Mouse (Mus musculus) stomach, embryonic 15.5 days (tissue): ENCODE results near the gene Antxr1. TPM values are rescaled to one million over a fixed set of nuclear protein-coding genes. Genes with fewer than 3 reads are reported as not detected.
A peak's percentile ranks its signal among the peaks of the same experiment; 100 is the strongest.

ENCODE experiments used
- ATAC-seq: fragments of 200-750 bp; cut with Nextera tagmentation; 2 replicates; pipeline ENCODE4 v1.8.0; 2017; ENCODE audit warnings: low read depth, moderate number of reproducible peaks, moderate TSS enrichment; ENCODE audit not compliant: insufficient read depth, low FRiP score
- H3K27ac ChIP-seq: fragments of 300-500 bp; sonication (generic); 2 replicates; pipeline ENCODE4 v1.5.1; 2015; ENCODE audit warnings: mild to moderate bottlenecking, inconsistent platforms
- H3K27me3 ChIP-seq: fragments of 300-500 bp; sonication (generic); replicated peaks from 2 replicates; pipeline ENCODE4 v1.6.1; 2015; ENCODE audit warnings: inconsistent platforms
- H3K36me3 ChIP-seq: fragments of 300-500 bp; sonication (generic); 2 replicates; pipeline ENCODE4 v1.6.1; 2015; ENCODE audit warnings: inconsistent platforms
- H3K4me1 ChIP-seq: fragments of 300-500 bp; sonication (generic); 2 replicates; pipeline ENCODE4 v1.6.1; 2015; ENCODE audit warnings: inconsistent platforms
- H3K4me2 ChIP-seq: fragments of 300-500 bp; sonication (generic); 2 replicates; pipeline ENCODE4 v1.6.1; 2015; ENCODE audit warnings: mild to moderate bottlenecking, inconsistent platforms
- H3K4me3 ChIP-seq: fragments of 300-500 bp; sonication (generic); replicated peaks from 2 replicates; pipeline ENCODE4 v1.5.1; 2015; ENCODE audit warnings: inconsistent platforms
- H3K9ac ChIP-seq: fragments of 300-500 bp; sonication (generic); 2 replicates; pipeline ENCODE4 v1.6.1; 2015; ENCODE audit warnings: inconsistent platforms
- H3K9me3 ChIP-seq: fragments of 300-500 bp; sonication (generic); 2 replicates; pipeline ENCODE4 v1.6.1; 2016; ENCODE audit warnings: inconsistent platforms
- WGBS: fragments of 180-500 bp; shearing (Covaris S2); methylation state at CpG from one replicate; pipeline ENCODE4 v1.1.7; 2015; 5-methylcytosine and 5-hydroxymethylcytosine counted together
- polyA plus RNA-seq: library from polyadenylated mRNA; unstranded; fragments of >200 nt; fragmentation: Nextera tagmentation; extraction: Ambion mirVana; gene quantifications from 2 replicates; pipeline ENCODE4 v1.2.1, GENCODE M21; 2015

Gene Antxr1
- polyA plus RNA-seq, 1 experiment from 2014 or later: 8.0 TPM

GRCm38 (mm10) chr6:87152461-87153230 is 183.0 kb downstream of the Antxr1 start:
- Histone ChIP-seq H3K4me3 (no peak overlapping the region), H3K9ac (no peak overlapping the region), H3K9me3 (no peaks in the 10 kb centered on the region), H3K27me3 (no peaks in the 10 kb centered on the region), H3K36me3 (no peaks in the 10 kb centered on the region), H3K4me1 (no peaks in the 10 kb centered on the region), H3K27ac (no peak overlapping the region), H3K4me2 (no peak overlapping the region)
- ATAC-seq: peak; percentile 56; the same call in 1 of the 2 replicates
- WGBS: 61% methylated on average over 21 of the region's 21 CpGs

GRCm38 (mm10) chr6:87151427-87151826 is 184.2 kb downstream of the Antxr1 start:
- no peak overlapping the region for H3K4me2 ChIP-seq
- no peaks in the 10 kb centered on the region for H3K4me1 ChIP-seq
- no peak for ATAC-seq
- WGBS: 90% methylated on average over 8 of the region's 8 CpGs
- no peak overlapping the region for H3K4me3 ChIP-seq
- no peak overlapping the region for H3K9ac ChIP-seq
- H3K27me3 ChIP-seq: no peaks in the 10 kb centered on the region
- no peak overlapping the region for H3K27ac ChIP-seq
- no peaks in the 10 kb centered on the region for H3K36me3 ChIP-seq
- H3K9me3 ChIP-seq: no peaks in the 10 kb centered on the region

- Histone ChIP-seq H3K36me3 (no peaks in the 10 kb centered on the region), H3K9ac (no peak overlapping the region), H3K9me3 (no peaks in the 10 kb centered on the region), H3K4me2 (no peak overlapping the region), H3K27ac (no peak overlapping the region), H3K4me1 (no peaks in the 10 kb centered on the region), H3K4me3 (no peak overlapping the region), H3K27me3 (no peaks in the 10 kb centered on the region)
- WGBS: 77% methylated on average over 7 of the region's 7 CpGs
- ATAC-seq: no peak
Observed at GRCm38 (mm10) chr6:87150471-87150870, 185.2 kb downstream of the Antxr1 start.

- H3K27ac ChIP-seq: no peak overlapping the region
- no peaks in the 10 kb centered on the region for H3K9me3 ChIP-seq
- no peaks in the 10 kb centered on the region for H3K27me3 ChIP-seq
- no peak overlapping the region for H3K4me2 ChIP-seq
- 54% methylated on average over 3 of the region's 3 CpGs for WGBS
- H3K4me1 ChIP-seq: no peaks in the 10 kb centered on the region
- no peak overlapping the region for H3K9ac ChIP-seq
- no peak overlapping the region for H3K4me3 ChIP-seq
- no peaks in the 10 kb centered on the region for H3K36me3 ChIP-seq
- ATAC-seq: no peak
Observed at GRCm38 (mm10) chr6:87147921-87148320, 187.7 kb downstream of the Antxr1 start.

DNA sequence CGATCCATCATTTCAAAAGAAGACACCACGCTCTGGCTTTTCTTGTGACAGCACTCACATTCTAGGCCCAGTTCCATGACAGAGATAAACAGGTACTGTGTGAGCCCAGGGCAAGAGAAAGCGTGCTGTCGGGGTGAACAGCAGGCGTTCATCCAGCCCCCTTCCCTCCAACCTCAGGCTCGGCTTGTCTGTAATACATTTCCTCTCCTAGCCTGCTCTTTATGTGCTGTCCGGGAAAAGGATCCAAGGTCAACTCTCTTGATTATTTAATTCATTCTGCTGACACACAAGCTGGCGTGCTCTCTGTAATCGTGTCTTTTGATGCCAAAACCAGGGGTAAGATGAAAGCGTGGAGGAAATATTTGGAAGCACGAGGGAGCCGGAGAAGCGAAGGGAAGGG is 192.0 kb downstream of the Antxr1 start:
- no peak overlapping the region for H3K27ac ChIP-seq
- ATAC-seq: peak; percentile 53; the same call in 1 of the 2 replicates
- no peak overlapping the region for H3K4me2 ChIP-seq
- no peak overlapping the region for H3K4me3 ChIP-seq
- H3K4me1 ChIP-seq: no peaks in the 10 kb centered on the region
- 53% methylated on average over 13 of the region's 13 CpGs for WGBS
- H3K9ac ChIP-seq: no peak overlapping the region
- no peaks in the 10 kb centered on the region for H3K27me3 ChIP-seq
- no peaks in the 10 kb centered on the region for H3K36me3 ChIP-seq
- no peaks in the 10 kb centered on the region for H3K9me3 ChIP-seq

- 64% methylated on average over 5 of the region's 5 CpGs for WGBS
- Histone ChIP-seq H3K9ac (no peak overlapping the region), H3K9me3 (no peaks in the 10 kb centered on the region), H3K27me3 (no peaks in the 10 kb centered on the region), H3K4me2 (no peak overlapping the region), H3K27ac (no peak overlapping the region), H3K4me1 (no peaks in the 10 kb centered on the region), H3K4me3 (no peak overlapping the region), H3K36me3 (no peaks in the 10 kb centered on the region)
- no peak for ATAC-seq
Observed at GRCm38 (mm10) chr6:87142239-87142638, 193.4 kb downstream of the Antxr1 start.

DNA sequence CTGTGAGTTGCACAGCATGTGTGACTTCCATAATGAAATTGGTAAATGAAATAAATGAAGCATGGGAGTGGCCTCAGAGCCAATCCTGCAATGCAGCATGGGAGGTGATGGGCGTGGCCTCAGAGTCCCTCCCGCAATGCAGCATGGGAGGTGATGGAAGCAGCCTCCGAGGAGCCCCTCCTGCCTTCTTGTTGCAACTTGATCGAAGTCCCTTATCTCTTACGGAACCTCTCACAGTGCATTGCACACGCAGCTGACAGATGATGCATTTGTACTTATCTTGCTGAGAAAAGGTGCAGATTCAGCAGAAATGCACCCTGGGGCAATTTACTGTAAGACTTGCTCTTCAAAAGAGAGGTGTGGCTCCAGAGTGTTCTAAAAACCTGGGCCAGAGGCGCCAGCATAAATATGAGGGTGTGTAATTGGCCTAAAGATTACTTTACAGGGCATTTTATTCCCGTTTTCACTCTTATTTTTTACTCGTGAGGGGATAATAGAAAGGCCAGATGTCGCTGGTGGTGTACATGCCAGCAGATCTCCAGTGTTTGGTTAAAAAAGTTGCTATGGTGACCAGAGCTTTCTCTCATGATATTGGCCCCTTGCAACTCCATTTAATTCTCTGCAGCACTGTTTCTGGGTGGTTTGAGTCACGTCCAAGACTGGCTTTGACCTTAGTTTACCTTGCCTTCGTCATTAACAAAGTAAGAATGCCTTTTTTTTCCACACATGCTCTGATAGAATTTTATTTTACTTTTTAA is 195.6 kb downstream of the Antxr1 start:
- Histone ChIP-seq H3K9me3 (no peaks in the 10 kb centered on the region), H3K9ac (no peak overlapping the region), H3K27ac (no peak overlapping the region), H3K36me3 (no peaks in the 10 kb centered on the region), H3K4me2 (0 out of 2 replicates have a peak overlapping the region, but pooled peaks have one; percentile 1), H3K4me1 (no peaks in the 10 kb centered on the region), H3K4me3 (no peak overlapping the region), H3K27me3 (no peaks in the 10 kb centered on the region)
- WGBS: 50% methylated on average over 12 of the region's 12 CpGs
- ATAC-seq: no peak

- Histone ChIP-seq H3K36me3 (no peaks in the 10 kb centered on the region; the same call in 1 of the 2 replicates), H3K27me3 (no peaks in the 10 kb centered on the region), H3K4me2 (no peak overlapping the region), H3K4me1 (no peaks in the 10 kb centered on the region), H3K9me3 (no peaks in the 10 kb centered on the region), H3K27ac (no peak overlapping the region), H3K9ac (no peak overlapping the region), H3K4me3 (no peak overlapping the region)
- 77% methylated on average over 5 of the region's 5 CpGs for WGBS
- no peak for ATAC-seq
Observed at GRCm38 (mm10) chr6:87138479-87138878, 197.1 kb downstream of the Antxr1 start.

DNA sequence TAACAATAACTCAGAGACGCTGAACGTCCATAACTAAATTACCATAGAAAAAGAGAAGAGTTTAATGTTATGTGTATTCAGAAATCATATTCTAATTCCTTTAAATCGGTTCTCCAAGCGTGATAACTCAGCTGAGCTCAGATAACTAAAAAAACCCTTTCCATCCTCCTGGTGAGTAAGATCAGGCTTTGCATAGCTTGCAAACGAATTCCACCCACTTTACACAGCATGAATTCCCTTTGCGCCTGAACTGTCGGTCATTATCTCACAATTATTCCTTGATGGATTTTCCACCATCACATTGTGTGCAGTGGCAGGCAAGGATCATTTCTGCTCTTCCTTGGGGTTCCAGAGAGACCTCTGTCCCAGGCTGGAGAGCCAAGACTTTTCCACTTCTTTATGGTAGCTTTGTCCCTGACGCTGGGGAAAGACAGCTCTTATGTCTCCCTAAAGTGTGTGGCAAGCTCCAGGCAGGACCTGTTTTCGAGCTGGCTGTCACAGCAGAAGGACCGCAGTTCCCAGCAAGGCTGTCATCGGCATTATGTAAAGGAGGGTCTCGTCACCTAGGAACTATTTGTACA is 201.6 kb downstream of the Antxr1 start:
- no peaks in the 10 kb centered on the region for H3K27me3 ChIP-seq
- H3K4me3 ChIP-seq: no peak overlapping the region
- H3K9me3 ChIP-seq: no peaks in the 10 kb centered on the region
- 80% methylated on average over 12 of the region's 12 CpGs for WGBS
- H3K27ac ChIP-seq: no peak overlapping the region
- ATAC-seq: no peak
- H3K36me3 ChIP-seq: no peaks in the 10 kb centered on the region; the same call in 1 of the 2 replicates
- H3K9ac ChIP-seq: no peak overlapping the region
- H3K4me2 ChIP-seq: no peak overlapping the region
- H3K4me1 ChIP-seq: no peaks in the 10 kb centered on the region

GRCm38 (mm10) chr6:87133520-87133919 is 202.1 kb downstream of the Antxr1 start:
- H3K36me3 ChIP-seq: no peaks in the 10 kb centered on the region; the same call in 1 of the 2 replicates
- H3K9ac ChIP-seq: no peak overlapping the region
- no peaks in the 10 kb centered on the region for H3K27me3 ChIP-seq
- no peak overlapping the region for H3K4me2 ChIP-seq
- H3K4me1 ChIP-seq: no peaks in the 10 kb centered on the region
- no peaks in the 10 kb centered on the region for H3K9me3 ChIP-seq
- WGBS: 82% methylated on average over 3 of the region's 3 CpGs
- H3K27ac ChIP-seq: no peak overlapping the region
- no peak overlapping the region for H3K4me3 ChIP-seq
- no peak for ATAC-seq

GRCm38 (mm10) chr6:87131078-87131477 is 204.5 kb downstream of the Antxr1 start:
- Histone ChIP-seq H3K4me1 (0 out of 2 replicates have a peak, but pooled peaks cover 9% of the 10 kb centered on the region), H3K9me3 (no peaks in the 10 kb centered on the region), H3K36me3 (no peaks in the 10 kb centered on the region; the same call in 1 of the 2 replicates), H3K4me3 (no peak overlapping the region), H3K27me3 (no peaks in the 10 kb centered on the region), H3K4me2 (no peak overlapping the region), H3K9ac (no peak overlapping the region), H3K27ac (no peak overlapping the region)
- ATAC-seq: no peak
- WGBS: 56% methylated on average over 1 of the region's 1 CpGs

DNA sequence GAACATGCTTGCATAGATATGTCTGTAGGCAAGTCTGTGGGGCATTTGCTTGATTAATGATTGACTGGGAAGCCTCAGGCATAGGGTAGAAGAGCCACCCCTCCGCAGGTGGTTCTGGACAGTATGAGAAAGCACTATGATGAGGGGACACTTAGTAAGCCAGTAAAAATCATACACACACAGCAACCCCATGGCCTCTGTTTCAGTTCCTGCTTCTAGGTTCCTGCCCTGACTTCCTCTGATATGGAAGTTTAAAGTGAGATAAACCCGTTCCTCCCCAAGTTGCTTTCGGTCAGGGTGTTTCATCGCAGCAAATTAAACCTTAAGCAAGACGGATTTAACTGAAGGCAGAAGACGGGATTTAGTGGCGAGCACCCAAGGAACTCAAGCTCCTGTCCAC is 205.0 kb downstream of the Antxr1 start:
- Histone ChIP-seq H3K9me3 (no peaks in the 10 kb centered on the region), H3K9ac (no peak overlapping the region), H3K4me3 (no peak overlapping the region), H3K36me3 (no peaks in the 10 kb centered on the region; the same call in 1 of the 2 replicates), H3K27me3 (no peaks in the 10 kb centered on the region), H3K4me1 (0 out of 2 replicates have a peak, but pooled peaks cover 9% of the 10 kb centered on the region), H3K27ac (no peak overlapping the region), H3K4me2 (no peak overlapping the region)
- ATAC-seq: no peak
- 93% methylated on average over 7 of the region's 7 CpGs for WGBS
